Mouse (Mus musculus) left cerebral cortex, postnatal 36 days (tissue): ENCODE measurements around the gene Yae1d1. TPM values are rescaled to one million over a fixed set of nuclear protein-coding genes. Genes with fewer than 3 reads are reported as not detected.
"Not testable (repeated sequence)": the region's sequence is repeated elsewhere in the genome, so short reads cannot be mapped to it uniquely, and the experiment has no call there.

ENCODE experiments used
- DNase-seq, 2 experiments: peaks; one replicate each; pipeline ENCODE4 v3.0.0; 2021 to 2022; ENCODE audit warnings: low spot score in 2 of 2, mixed read lengths in 1 of 2
- intact Hi-C: fragments of 180-260 bp; cut with DNase I; formaldehyde crosslinking; loops from one replicate; pipeline ENCODE4 v1.15.1; 2025
- total RNA-seq, 2 experiments: library from RNA; stranded (reverse); gene quantifications; 2 replicates each; pipeline ENCODE4 v1.2.3; 2021

Gene Yae1d1
- total RNA-seq = 10 to 100 TPM; 24.7 TPM

DNA sequence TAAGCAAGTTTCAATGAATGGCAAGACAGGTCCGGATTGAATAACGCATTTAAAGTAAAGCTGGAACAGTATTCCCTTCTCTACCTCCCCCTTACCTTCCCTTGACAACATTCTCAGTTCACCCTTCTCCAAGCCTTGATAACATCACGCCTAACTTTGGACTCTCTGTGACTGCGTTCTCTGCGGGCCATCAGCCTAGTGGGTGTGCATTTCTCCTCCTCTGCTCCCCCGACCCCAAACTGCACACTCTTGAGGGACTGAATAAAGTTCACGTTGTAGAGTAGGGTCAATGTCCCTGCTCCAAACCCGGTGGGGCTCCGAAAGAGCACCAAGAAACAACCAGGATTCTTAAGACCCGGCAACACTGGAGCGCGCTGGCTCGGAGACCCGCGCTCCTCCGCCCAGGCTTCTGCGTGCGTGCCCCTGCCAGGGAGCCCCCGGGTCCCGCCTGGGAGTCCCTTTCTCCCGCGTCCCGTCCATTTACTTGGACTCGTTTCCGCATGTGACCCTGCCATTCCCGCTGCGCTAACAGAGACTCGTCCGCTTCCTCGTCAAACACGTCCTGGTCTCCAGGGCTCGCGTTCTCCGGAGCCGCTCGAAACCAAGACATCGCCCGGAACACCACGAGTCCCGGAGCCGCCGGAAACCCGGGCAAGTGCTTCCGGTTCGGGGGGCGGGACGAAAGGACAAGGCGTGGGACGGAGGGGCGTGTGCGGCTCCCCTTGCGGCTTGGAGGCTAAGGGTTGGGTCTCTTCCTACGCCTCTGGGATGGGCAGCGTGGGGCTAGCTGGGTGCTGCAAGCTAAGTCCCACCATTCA, at the start of gene Yae1d1:
Yae1d1 (minus strand) TSS at position 653 of the 818 bp plus-strand sequence.
- intact Hi-C loops = loop anchor here (5.0 kb wide), 1 partner anchor 51 kb away; the partner anchor contains the start of gene Rala
- DNase-seq = peak; percentile 89

DNA sequence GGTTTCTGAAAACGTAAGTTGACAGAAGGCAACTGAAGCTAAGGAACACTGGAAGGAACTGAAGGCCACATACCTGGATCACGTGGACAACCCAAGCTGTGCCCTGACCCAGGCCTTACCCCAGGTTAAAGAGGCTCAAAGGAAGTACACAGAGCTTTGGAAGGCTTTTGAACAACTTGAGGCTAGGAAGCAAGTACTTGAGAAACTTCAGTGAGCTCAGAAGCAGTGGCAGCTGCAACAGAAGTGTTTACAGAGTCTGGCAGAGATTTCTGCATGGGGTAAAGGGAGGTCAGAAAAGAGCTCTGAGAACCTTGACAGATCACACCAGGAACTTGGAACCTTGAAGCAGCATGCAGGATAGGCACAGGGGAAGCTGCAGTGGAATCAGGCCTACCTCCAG, 45.7 kb upstream of the Yae1d1 start:
- no peak for DNase-seq
- intact Hi-C loops = no loop called here

DNA sequence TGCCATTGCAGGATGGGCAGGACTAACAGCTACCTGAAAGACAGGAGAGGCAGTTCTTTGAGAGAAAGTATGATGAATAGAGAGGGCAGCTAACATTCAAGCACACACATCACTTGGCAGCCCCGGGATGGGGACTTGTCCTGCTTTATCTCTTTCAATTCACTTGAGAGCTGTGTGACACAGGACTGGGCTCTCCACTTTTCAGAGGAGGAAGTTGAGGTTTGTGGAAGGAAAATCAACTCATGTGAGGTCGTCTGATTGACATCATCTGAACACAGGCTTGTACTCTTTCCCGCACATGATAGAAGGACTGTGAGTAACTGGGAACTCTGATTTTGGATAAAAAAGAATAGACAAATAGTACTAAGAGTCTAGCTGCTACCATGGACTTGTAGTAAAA, 23.5 kb upstream of the Yae1d1 start:
- no peak for DNase-seq
- intact Hi-C loops = no loop called here

- intact Hi-C loops = no loop called here
- peak; percentile 12 to 42 for DNase-seq
Measured at GRCm38 (mm10) chr13:18013205-18013604, 20.1 kb upstream of the Yae1d1 start.

DNA sequence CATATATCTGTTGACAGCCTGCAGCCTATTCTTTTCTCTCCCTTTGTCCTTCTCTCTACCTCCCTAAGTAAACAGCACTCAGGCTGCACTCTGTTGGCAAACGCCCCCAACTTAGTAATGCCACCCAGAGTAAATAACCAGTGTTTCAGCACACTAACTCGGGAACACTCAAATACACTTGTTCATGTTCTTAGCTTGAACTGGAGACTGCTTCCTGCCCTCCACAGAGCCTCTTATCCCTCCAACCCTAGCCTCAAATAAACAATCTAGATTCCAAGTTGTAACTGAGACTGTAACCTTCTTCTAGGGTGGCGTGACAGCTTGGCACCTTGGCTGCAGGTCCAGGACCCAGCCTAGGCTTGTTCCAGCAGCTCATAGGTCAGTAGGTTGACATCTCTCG, 17.9 kb upstream of the Yae1d1 start:
- no peak for DNase-seq
- intact Hi-C loops = no loop called here

DNA sequence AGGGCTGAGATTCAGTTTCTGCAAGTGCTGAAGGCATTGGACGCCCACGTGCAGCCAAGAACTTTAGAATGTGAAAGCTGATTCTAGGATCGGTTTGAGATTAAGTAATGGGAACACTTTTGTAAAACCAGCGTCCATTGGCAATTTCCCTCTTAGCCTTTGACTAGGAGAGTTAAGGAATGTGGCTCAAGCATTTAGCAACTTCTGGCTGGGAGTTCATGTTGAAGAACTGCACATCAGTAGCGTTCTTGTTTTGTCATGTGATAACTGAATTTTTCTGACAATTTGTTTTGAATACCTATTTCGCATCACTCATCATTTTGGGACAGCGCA, 332 bp upstream of the Yae1d1 start:
- no peak for DNase-seq
- intact Hi-C loops = loop anchor here (5.0 kb wide), 1 partner anchor 51 kb away; the partner anchor contains the start of gene Rala

DNA sequence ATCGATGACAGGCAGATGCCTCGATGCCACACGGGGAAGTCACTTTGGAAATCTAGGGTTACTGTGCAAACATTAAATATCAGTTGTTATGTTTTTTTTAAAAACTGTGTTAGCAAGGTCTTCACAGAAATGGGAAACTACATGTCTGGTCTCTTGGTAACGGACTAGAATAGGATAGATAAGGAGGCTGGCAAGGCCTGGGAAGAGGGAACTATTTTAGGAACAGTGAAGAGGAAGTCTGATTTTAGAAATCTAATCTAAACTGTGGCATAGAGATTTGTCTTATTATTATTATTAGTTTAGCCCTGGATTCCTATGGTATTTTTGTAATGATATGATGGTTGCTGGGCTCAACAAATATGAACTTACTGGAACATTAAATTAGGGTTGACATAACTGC, 1.1 kb downstream of the Yae1d1 start:
- intact Hi-C loops = loop anchor here (5.0 kb wide), 1 partner anchor 50 kb away; the partner anchor contains the start of gene Rala

DNA sequence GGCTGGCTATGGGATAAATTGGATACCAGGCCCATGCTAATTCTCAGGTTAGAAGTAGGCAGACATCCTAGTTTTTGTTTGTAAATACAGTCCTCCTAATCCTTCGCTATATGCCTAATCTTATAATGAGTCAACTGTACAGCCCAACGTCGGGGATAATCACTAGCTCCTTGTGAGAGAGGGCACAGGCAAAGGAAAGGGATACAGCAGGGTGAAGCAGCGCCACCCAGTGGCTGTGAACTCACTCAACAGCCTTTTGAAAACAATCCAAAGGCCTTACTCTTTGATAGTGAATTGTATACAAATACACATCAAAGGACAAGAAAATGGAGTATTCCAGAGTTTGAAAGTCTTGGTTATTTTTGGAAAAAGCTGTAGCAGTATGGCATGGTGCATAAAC, 10.0 kb downstream of the Yae1d1 start:
- peak; percentile 45 to 47 for DNase-seq
- intact Hi-C loops = loop anchor here (1.0 kb wide), 1 partner anchor 146 kb away; no protein-coding TSS in a partner anchor

More for the DNA sequence above, 1.1 kb downstream of the Yae1d1 start:
- DNase-seq = no peak

- no peak for DNase-seq
- intact Hi-C loops = loop anchor here (1.0 kb wide), 1 partner anchor 145 kb away; no protein-coding TSS in a partner anchor
Measured at GRCm38 (mm10) chr13:17982634-17983033, 10.5 kb downstream of the Yae1d1 start.

DNA sequence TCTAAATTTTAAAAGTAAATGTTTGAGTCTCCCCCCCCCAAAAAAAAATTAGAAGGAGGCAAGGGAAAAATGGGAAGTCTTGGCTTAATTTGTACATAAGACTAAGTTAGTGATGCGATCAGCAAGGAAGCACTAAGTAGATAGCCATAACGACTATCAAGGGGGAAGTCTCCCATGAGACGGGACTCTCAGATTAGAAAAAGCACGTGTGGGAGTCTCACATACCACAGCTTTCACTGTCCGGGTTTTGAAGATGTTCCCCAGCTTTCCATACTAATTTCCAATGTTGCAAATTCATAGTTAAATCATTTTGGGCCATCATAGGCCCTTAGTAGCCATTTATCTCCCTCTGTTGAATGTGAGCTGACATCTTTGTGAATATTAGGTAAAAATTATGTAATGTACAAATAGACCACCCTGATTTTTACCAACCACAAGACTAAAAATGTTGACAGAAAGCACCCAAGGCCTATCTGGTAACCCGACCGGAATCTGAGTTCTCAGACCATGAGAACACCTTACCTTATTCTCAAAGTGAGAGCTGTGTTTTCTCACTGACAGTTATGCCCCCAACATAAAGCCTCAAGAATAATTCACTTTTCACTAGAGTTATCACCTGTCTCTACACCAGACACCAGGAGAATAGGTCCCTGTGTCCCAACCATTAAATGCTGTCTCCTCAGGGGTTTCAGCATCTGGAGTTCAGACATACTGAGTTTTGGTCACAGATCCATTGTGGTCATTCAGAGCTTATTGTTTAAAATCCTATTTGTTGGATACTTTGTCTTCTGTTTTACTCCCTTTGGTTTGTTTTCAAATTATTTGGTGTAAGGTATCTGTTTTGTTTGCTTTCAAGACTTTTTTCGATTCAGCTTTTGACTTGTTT, 16.1 kb downstream of the Yae1d1 start:
- DNase-seq = no peak
- intact Hi-C loops = no loop called here

DNA sequence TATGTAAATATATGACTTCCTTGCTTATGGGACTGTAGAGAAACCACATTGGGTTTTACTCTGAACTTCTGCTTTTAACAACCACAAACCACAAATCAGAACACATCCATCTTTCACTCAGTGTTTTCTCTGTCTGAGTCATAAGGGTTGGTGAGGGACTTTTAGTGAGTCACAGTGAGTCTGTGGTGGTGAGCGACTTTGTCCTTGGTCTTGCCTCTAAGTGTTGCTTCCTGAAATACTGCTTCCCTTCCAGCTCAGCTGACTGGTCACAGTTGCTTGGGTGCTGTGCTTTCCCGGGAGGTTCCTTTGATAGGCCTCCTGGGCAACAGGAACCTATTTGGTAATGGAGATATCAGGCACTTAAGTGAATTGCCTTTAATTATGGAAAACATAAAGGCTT, 17.3 kb downstream of the Yae1d1 start:
- intact Hi-C loops = no loop called here
- no peak for DNase-seq

- no peak for DNase-seq
- intact Hi-C loops = no loop called here
Measured at GRCm38 (mm10) chr13:17975457-17975856, 17.7 kb downstream of the Yae1d1 start.

GRCm38 (mm10) chr13:17974734-17975133, 18.4 kb downstream of the Yae1d1 start:
- intact Hi-C loops = no loop called here
- DNase-seq = no peak

GRCm38 (mm10) chr13:17960613-17961012, 32.5 kb downstream of the Yae1d1 start:
- intact Hi-C loops = no loop called here
- no peak for DNase-seq

DNA sequence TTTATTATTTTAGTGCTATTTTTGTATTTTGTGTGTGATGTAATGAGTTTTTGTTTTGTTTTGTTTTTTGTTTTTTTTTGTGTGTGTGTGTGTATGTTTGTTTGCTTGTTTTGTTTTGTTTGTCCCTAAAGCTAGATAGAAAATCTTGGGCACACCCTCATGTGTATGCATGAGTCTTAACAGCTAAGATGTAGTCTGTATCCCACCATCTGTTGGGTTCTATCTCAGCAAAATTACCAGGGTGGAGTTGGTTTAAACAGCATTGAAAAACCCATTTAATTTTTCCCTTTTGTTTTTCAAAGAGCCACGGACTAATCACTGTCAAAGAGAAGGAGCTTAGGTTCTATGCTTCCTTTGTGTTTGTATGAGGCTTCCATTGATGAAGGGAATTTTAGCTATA, 38.9 kb downstream of the Yae1d1 start:
- intact Hi-C loops = no loop called here
- no peak for DNase-seq

- DNase-seq, intact Hi-C loops: not testable (repeated sequence)
Measured at GRCm38 (mm10) chr13:17950581-17950980, 42.6 kb downstream of the Yae1d1 start.

DNA sequence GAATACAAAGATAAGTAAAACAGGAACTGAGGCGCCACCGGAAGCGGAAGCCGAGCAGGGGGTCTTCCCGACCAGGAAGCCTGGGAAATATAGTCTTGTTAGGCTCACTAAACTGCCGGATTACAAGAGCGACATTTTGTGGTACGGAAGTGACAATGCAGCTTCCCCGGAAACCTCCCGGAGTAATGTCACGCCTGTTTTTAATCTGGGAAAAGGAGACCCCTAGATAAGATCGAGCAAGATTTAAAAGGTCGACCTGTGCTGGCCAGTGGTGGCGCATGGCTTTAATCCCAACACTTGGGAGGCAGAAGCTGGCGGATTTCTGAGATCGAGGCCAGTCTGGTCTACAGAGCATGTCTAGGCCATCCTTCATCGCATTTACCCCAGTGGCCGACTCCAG, 43.6 kb downstream of the Yae1d1 start:
- no peak for DNase-seq
- intact Hi-C loops = no loop called here

GRCm38 (mm10) chr13:17944078-17944917, 48.9 kb downstream of the Yae1d1 start, which contains the start of gene Rala:
TSS of gene Rala (minus strand) at chr13:17944239.
- intact Hi-C loops = loop anchor here (5.0 kb wide), 1 partner anchor 48 kb away; the partner anchor contains the start of gene Yae1d1
- DNase-seq = peak; percentile 95 to 97
